Mouse (Mus musculus) neutrophil, adult 5-6 weeks (primary cell): ENCODE data around the gene D6Ertd527e. TPM values are rescaled to one million over a fixed set of nuclear protein-coding genes. Genes with fewer than 3 reads are reported as not detected.
"Not testable (repeated sequence)": the region's sequence is repeated elsewhere in the genome, so short reads cannot be mapped to it uniquely, and the experiment has no call there.

Source experiments
- ATAC-seq: fragments of 151-379, 151-347 bp; 2 replicates; pipeline ENCODE4 v1.8.0; 2017; ENCODE audit warnings: mild to moderate bottlenecking, moderate TSS enrichment; ENCODE audit not compliant: insufficient number of reproducible peaks, poor library complexity, low FRiP score, severe bottlenecking; ENCODE audit errors: extremely low read depth
- total RNA-seq: library from RNA; stranded (forward); fragments of 200-1000 nt; gene quantifications from 2 replicates; pipeline ENCODE4 v1.2.3, GENCODE M21; 2017

Gene D6Ertd527e
- total RNA-seq, result 0.47 TPM in 1 of 2 replicates, not detected in the other

DNA sequence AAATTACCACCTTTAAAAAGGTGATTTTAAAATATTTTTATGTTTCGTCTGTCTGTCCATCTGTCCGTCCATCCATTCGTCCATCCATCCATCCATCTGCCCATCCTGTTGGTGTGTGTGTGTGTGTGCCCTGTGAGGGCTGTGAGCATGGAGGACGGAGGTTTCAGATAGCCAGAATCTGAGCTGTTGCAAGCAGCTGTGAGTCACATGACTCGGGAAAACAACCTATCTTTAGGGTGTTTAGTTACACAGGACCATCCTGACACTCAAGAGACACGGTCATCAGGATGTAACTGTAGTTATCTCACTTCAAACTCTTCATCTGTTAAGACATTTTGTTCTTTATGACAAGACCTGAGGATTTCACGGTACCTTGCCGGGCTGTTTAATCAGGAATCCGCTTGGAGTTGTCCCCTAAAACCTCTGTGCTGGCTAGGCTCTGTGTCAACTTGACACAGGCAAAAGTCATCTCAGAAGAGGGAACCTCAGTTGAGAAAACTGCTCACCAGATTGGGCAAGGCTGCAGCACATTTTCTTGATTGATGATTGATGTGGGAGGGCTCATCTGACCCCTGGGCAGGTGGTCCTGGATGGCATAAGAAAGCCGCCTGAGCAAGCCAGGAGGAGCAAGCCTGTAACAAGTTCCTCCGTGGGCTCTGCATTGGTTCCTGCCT lies at the start of gene D6Ertd527e:
TSS of gene D6Ertd527e (plus strand) at position 624 of the 674 bp plus-strand sequence.
- ATAC-seq, result no peak

DNA sequence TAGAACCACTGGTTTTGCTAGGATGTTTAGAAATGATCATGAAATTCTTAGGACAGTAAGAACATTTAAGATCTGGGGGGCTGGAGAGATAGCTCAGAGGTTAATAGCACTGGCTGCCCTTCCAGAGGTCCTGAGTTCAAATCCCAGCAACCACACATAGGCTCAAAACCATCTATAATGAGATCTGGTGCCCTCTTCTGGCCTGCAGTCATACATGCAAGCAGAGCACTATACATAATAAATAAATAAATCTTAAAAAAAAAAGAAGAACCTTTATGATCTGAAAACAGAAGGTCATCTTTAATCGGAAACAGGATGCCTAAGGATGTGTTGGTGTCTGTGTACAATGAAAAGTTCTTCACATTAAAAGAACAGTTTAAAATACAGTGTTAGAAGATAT lies 44.8 kb upstream of the D6Ertd527e start:
- ATAC-seq, result no peak

- no peak for ATAC-seq
Observed at GRCm38 (mm10) chr6:87063586-87063985, 41.0 kb upstream of the D6Ertd527e start.

DNA sequence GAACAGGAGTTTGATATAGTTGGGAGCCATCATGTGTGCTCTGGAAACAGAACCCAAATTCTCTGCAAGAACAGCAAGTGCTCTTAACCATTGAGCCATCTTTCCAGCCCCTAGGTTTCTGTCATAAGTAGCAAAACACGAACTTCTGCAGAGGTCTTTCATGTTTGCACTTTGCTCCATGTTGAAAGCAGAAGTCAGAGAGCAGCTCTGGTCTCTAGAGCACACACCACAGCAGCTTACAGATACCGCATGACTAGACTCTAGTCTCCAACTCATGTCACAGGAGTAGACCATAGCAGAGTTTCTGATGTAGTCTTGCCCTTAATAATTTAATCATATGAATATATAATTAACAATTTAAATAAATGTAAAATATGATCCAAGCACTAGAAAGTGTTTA lies 36.3 kb upstream of the D6Ertd527e start:
- ATAC-seq, result no peak

DNA sequence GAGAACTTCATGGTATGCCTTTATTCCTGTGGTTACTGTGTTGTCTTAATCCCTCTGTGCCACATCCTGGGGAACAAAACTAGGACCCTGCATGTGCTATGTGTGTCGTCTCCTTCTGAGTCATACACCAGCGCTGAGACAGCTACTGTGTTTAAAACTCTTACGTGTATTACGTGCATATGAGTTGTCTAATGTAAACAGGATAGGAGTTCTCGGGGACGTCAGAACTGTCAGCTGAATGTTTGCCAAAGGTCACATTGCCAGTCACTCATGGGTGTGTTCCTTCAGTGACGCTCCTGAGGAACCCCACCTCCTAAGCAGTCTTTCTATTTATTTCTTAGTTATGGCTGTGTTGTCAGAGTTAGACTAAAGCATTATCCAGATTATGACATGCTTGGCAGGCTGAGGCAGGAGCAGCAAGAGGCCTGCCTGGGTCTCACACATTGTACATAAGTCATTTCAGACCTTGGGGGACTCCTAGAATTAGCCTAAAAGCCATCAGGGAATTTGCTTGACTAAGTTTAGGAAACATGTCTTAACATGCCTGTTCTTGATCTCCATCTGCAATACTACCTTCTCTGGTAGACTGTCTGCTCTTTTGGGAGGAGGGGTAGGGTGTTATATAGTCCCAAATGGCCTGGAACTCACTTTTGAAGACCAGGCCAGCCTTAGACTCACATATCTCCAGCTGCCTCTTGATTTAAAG lies 35.2 kb upstream of the D6Ertd527e start:
- ATAC-seq, result no peak

DNA sequence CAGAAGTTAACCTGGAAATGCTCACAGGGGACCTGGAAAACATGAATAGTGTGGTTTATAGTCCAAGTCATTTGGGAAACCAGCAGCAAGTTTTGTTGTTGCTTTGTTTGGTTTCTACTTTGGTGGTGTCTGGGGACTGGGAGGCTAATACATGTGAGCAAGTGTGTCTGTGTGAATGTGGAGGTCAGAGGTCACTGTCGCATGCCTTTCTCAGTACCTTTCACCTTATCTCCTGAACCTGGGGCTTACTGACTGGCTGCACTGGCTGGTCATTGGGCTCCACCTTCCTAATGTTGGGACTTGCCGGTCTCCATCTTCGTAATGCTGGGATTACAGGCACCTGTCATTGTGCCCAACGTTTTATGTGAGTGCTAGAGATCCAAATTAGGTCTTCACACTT lies 33.9 kb upstream of the D6Ertd527e start:
- ATAC-seq, result no peak

DNA sequence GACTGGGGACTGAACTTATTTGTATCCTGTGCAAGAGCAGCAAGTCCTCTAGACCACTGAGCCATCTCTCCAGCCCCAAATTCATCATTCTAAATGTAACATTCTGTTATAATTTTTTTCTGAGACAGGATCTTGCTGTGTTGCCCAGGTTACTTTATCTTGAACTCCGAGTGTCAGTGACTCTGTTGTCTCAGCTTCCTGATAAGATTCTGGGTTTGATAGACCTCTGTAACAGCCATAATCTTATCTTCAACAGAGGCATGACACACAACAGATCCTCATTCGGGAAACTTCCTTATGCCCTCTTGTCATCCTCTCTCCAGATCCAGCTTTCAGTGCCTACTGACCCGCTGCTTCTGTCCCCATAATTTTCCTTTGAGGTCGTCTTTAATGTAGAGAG lies 31.8 kb upstream of the D6Ertd527e start:
- no peak for ATAC-seq

- ATAC-seq, result peak; percentile 19; the same call in 1 of the 2 replicates
Observed at GRCm38 (mm10) chr6:87075092-87075685, 29.4 kb upstream of the D6Ertd527e start.

DNA sequence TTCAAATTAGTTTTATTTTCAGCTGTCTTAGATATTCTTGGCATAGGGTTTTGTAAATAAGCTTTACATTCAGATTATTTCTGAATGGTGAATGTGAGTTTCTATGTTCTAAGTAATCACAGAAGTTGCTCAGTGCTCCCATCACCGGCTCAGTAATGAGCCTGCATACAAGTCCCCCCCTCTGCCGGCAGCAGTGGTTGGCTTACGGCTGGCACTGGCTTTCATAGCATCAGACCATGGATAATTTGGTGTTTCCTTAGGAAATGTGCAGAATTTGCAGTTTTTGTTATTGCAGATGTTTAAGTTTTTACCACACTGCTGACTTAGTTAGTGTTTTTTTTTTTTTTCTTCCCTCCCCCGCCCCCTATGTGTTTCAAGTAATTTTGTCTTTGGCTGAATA lies 25.1 kb upstream of the D6Ertd527e start:
- no peak for ATAC-seq

DNA sequence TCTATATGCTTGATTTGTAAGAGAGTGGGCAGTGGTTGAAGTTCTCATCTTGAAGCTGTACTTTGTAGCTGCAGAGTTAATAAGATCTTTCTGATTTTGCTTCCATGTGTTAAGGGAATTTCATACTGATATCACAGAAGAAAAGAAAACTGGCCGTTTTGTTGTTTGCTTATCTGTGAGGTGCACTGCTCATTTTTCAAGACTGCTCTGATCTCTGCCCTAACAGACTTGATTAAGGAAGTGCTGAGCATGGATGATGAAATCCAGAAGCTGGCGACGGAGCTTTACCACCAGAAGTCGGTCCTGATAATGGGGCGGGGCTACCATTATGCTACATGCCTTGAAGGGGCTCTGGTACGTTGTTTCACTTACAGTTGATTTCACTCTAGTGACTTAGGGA lies 19.5 kb upstream of the D6Ertd527e start:
- no peak for ATAC-seq

- ATAC-seq, result no peak
Observed at GRCm38 (mm10) chr6:87088356-87088755, 16.2 kb upstream of the D6Ertd527e start.

DNA sequence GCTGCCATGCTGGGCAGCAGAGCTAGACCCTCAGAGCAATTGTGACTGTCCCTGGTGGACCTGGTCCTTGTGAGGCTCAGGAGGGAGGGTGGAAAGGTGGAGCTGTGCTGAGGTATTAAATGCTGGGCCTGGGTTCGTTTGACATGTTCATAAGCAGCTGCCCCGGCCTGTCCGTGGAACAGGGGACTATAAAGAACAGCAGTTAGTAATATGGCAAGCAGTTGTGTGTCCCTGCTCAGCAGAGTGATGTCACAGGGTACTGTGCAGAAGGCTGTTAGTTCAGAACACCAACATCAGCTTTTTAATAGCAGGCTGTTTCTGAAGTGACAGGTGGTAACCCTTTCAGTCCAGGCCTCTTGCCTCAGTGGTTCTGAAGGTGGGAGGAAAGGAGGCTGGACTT lies 13.7 kb upstream of the D6Ertd527e start:
- no peak for ATAC-seq

DNA sequence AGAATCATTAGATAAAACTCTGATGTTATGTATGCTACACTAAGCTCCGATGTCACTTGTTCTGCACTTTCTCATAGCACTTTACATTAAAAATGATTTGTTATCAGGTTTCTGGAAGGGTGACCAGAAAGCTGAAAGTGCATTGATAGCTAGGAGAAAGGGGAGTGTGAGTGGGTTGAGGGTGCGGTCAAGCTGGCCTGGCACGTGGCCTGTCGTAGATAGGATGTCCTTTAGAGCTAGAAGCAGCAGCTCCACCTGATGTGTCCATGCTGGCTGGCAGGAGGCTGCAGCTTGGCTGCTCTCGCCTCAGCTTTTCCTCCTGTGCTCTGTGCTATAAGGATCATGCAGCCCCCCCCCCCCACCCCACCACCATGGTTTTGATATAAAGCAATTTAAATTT lies 12.1 kb upstream of the D6Ertd527e start:
- ATAC-seq, result no peak

GRCm38 (mm10) chr6:87093631-87094030 lies 10.9 kb upstream of the D6Ertd527e start:
- ATAC-seq, result not testable (repeated sequence)

DNA sequence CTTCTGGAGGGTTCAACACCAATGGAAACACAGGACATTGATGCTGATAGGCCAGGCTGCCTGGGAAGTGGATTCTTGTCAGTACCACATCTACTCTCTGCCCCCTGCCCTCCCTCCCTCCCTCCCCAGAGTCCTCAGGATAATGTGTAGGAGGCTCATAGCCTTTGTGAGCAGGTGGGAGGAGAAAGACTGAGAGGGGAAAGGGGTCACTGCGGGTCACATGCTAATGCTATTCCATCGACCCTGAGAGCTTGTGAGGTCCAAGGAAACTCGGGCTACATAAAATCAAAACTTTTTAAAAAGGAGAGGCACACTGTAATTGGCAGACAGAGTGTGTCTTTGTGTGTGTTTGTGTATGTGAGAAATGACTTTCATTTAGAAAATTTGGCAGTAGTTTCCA lies 5.3 kb upstream of the D6Ertd527e start:
- ATAC-seq, result no peak

GRCm38 (mm10) chr6:87099671-87100296 lies 4.8 kb upstream of the D6Ertd527e start:
- ATAC-seq, result no peak

GRCm38 (mm10) chr6:87100297-87101020 lies 4.1 kb upstream of the D6Ertd527e start:
- no peak for ATAC-seq

GRCm38 (mm10) chr6:87101281-87101954 lies 3.1 kb upstream of the D6Ertd527e start:
- peak; percentile 52; the same call in 1 of the 2 replicates for ATAC-seq

GRCm38 (mm10) chr6:87101955-87102353 lies 2.6 kb upstream of the D6Ertd527e start:
- no peak for ATAC-seq
